Mouse (Mus musculus): Measurements from ENCODE around the gene Tmed4.

DNA sequence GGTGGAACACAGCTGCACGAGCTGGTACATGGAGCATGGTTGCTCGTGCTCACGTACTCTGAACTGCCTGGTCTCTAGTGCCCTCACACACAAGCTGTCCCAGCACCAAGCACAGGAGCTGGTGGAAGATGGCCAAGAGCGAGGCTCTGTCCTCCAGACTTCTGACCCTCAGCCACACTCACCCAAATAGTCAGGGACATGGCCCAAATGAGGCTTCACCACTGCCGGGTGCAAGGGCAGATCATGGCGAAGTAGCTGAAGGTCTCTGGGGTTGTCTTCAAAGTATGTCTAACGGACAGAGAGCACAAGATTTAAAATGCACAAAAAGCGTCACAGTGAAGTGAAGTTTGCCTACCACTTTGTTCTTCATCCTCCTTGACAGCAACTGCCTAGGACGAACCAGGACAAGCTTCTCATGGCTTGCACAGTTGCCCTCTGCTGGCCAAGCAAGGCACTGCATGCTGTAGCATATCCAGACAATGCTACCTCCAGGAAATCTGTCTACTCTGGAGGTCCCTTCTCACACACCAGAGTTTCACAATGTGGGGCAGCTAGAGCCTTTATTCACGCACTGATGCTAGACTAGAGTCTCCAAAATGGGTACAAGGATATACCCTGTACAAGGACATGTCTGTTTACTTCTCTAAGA lies 13.1 kb downstream of the Tmed4 start:
- TF ChIP-seq CTCF (IDR thresholded peaks at IDR 0.05; ENCODE audit: low read depth, low read length) (peak; percentile 98), POLR2A (IDR thresholded peaks at IDR 0.05; ENCODE audit: insufficient read depth, low read length) (no peak), EP300 (IDR thresholded peaks at IDR 0.05; ENCODE audit: insufficient read depth, low read depth, low read length) (no peak)

Measured in ES-Bruce4 (cell line).